Mouse (Mus musculus): ENCODE results near the gene Ccdc24.

Ccdc24 gene

DNA sequence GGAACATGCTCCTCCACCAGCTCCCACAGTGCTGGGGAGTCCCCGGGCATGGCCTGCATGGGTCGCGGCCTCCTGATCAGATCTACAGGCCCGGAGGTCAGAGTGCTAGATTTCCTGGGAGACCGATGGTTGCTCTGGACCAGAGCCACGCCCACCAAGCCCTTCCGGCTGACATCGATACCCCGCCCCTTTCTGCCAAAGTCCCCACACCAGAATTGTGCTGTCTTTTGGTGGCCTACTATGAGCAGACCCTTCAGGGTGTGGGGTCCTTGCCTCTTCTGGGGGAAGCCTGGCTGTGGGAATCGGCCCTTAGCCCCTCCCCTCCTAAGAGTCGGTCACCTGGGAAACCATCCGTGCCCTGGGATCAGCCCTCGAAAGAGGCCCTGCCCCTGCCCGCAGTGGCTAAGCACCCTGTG is at the start of gene Ccdc24:
Gene Ccdc24 (minus strand): TSS at position 87 of the 416 bp plus-strand sequence.
- DNase-seq (ENCODE audit: low read depth): no peak

DNA sequence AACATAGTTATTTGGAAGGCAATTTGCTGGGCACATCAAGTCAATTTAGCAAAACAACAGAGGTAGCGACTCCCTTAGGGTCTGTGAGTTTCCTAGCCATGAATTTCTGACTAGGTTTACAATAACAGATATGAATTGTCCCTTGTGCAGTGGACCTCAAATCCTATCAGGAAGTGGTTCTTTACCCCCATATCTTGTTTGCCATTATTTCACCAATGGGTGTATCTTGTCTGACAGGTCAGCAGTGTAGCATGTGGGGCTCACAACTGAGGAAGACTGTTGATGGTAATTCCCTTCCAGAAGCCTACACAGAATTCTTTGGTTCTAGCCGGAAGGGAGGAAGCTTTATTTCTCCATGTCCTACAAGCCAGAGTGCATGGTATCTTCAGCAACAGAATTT is 49.0 kb upstream of the Ccdc24 start:
- no peak for DNase-seq (ENCODE audit: low read depth)

DNA sequence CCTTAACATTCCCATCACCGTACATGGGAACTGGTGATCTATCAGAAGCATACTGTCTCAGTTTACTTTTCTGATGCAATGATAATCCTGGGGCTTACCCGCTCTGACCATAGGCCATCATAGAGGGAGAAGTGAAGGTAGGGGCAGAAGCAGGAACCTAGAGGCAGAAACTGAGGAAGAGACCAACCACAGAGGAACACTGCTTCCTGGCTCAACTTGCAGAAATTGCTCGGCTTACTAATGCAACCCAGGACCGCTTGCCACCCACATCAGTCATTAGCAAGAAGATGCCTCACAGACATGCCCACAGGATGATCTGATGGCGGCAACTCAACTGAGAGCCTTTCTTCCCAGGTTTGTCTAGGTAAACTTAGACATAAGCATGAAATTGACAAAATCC is 46.4 kb upstream of the Ccdc24 start:
- DNase-seq (ENCODE audit: low read depth): no peak

DNA sequence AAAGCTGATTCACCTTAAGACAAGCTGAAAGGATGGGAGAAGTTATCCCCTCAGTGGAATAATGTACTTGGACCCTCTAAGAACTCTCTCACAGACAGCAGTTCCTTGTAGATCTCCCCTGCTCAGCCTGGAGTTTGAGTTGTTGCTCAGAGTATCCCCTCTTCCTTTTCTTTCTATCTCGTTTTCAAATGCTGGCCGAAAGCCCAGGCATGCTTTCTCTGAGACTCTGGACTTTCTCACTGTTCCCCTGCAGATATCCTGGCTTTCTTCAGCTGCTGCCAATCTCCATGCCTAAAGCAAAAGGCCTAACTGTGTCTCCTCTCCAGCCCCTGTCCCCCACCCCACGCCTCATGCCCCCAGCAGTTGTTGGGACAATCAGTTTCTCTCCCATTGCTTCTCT is 45.9 kb upstream of the Ccdc24 start:
- no peak for DNase-seq (ENCODE audit: low read depth)

DNA sequence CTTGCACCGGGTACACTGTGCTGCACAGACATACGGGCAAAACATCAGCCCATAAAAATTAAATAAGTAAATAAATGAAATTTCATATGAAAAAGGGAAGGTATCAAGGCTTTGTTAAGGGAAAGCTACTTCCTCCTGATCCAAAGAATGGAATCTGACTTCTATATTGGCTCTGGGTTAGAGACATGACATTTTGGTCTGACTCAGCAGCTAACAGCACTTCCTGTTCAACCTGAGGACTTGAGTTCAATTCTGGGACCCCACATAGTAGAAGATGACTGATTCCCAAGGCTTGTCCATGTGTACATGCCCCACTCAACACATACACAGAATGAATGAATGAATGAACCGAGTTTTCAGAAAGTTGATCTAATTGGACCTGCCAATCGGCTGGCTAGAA is 45.5 kb upstream of the Ccdc24 start:
- no peak for DNase-seq (ENCODE audit: low read depth)

DNA sequence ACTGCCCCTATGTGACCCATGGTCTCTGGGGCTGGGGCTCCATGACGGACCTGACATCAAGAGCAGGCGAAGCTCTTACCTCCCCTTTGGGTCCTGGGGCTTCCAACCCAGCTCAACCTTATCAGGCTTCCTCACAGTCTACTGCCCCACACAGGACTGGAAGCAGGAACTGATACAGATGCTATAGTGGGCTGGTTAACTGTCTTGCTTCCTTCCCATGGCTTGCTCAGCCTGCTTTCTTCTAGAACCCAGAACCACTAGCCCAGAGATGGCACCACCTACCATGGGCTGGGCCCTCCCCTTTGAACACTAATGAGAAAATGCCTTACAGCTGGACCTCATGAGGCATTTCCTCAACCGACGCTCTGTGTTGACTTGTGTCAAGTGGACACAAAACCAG is 45.0 kb upstream of the Ccdc24 start:
- DNase-seq (ENCODE audit: low read depth): no peak

DNA sequence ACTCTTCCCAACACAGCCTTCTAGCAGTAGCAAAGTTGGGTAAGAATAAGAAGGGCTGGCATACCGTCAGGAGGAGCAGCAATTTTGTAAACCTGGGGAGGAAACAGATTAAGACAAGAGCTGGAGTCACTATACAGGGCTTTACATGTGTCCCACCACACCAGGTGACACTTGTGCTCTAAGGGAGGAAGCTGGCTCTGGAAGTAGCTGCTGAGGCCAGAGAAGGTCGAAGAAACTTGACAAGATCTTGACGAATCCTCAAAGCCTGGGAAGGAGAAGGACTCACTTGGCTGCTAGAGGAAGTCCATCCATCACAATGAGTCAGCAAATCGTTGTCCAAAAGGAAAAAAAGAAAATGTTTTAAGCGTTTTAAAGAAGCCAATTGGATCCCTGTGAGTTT is 44.0 kb upstream of the Ccdc24 start:
- no peak for DNase-seq (ENCODE audit: low read depth)

DNA sequence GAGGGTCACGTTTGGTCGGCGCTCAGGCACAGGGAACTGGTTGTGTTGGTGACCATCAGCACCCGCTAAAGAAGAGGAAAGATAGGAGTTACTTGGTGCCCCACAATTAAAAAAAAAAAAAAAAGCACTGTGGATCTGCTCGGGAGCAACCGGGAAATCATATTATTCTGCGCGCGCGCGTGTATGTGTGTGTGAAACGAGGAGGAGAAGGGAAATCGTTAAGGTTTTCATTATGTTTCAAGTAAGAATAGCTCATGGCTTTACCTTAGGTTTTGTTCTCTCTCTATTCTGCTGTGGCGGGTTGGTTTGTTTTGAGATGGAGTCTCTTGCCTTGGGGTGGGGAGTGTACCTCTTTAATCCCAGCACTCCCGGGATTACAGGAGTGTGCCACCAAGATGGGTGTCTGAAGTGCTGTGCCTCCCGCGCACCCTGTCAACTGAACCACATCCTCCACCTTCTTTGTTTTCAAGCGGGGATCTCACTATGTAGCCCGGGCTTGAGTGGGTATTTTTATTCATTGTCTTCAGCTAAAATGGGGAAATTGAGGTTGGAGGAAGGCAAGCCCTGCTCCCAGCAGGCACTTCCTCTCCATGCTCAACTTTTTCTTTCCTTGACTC is 43.2 kb upstream of the Ccdc24 start:
- DNase-seq (ENCODE audit: low read depth): no peak

DNA sequence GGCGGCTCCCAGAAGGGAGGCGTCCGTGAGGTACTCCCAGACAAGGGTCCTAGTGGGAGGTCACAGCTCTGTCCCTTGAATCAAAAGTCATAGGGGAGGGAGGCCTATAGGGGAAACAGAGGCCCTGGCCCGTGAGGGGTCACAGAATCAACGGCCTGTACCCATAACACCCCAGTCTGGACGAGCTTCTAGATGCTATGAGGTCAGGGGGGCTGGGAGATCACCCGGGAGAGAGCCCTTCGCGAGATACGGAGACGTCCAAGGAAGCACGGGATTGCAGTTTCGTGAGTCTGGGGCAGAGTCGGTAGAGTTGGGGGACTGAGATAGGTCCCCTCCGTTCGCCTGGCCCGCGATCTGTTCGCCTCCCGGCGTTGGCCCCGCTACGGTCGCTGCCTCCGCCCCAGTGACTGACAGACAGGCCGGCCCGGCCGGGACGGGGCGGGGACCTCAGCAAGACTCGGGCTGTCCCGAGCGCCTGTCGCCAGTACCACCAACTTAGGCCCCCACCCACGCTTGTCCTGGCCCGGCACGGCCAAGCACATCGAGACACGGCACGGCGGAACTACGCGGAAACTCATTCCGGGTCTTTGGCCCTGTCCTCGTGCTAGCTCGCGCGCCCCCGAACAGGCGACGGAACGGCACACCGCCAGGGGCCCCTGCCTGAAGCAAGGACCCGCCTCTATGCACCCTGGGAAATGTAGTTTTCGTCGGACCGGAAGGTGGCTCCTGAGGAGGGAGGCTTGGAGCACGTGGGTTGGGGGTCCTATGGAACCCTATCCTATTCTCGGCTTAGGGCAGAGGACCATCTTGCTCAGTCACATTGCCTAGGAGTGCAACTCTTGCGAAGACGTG is 42.5 kb upstream of the Ccdc24 start, which contains the start of gene Ipo13:
Gene Ipo13 (minus strand): TSS at position 409 of the 852 bp plus-strand sequence.
- DNase-seq (ENCODE audit: low read depth): peak; percentile 90

DNA sequence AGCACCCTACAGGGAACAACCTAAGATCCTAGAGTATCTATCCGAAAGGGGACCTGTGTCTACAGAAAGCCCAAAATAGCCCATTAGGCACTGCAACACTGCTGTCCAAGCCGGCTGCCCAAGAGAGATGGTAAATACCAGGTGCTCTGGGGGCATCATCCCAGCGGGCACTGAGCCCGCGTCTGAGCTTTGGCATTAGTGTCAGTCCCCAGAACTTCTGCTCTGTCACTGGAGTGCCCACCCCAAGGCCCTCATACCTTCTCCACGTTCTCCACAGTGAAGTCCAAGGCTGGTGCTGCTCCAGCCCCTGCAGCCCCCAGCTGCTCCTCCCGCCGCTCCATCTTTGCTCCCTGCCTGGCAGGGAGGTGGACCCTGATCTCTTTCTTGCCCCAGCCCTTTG is 41.7 kb upstream of the Ccdc24 start:
- DNase-seq (ENCODE audit: low read depth): no peak

DNA sequence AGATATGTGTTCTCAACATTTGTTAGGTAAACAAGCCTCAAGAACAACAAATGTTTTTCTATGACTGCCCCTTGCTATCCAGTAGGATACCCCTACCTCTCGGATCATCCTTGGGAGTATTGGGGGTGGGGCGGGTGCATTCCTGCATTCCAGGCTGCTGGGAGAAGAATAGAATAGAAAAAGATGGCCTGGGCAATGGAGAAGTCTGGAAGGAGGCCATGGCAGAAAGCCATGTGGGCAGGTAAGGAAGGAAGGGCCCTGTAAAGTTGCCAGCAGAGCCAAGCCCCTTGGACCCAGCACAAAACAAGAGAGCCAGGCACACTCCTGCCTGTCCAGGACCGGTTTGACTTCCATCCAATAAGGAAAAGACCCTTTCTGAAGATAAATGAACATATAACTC is 41.1 kb upstream of the Ccdc24 start:
- DNase-seq (ENCODE audit: low read depth): no peak

DNA sequence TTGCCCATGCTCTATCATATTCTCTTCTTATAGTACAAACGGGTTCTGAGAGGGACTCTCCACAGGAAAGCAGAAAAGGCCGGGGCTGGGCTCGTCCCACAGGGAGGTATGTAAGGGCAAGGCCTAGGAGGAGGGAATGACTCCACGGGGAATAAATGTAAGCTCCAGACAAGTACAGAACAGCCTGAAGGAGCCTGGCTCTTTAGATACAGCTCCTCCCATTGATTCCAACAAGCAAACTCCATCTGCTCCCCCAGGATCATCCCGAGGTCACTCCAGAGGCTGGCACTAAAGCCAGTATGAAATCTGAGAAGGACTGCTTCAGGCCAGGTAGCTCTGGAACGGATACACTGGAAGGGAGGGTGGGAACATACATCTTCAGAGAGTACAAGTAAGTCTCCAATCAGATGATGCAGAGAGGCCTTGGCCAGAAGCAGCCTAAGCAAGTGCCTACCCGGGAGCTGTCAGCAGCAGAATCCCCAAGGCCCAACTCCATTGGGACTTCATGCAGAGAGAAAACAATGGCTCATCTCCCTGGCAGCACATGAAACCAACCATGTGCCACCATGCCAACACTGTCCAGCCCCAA is 40.4 kb upstream of the Ccdc24 start:
- no peak for DNase-seq (ENCODE audit: low read depth)

DNA sequence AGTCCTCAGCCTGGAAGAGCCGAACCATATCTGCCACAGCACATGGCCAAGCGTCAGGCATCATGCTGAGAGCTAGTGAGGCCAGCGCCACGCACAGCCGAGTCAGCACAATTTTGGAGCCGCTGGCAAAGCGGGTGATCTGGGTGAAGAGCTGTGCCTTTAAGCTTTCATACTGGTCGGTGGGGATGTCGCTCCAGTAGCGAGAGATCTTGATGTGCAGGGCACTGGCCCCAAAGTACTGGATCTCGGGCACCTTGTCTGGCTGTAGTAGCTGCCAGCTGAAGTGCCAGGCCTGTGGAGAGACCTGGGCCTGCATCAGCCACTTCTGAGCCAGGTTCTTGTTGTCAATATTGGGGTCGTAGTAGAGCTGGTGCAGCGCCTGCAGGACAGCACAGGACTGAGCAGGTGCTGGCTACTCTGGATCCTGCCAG is 39.8 kb upstream of the Ccdc24 start:
- no peak for DNase-seq (ENCODE audit: low read depth)

DNA sequence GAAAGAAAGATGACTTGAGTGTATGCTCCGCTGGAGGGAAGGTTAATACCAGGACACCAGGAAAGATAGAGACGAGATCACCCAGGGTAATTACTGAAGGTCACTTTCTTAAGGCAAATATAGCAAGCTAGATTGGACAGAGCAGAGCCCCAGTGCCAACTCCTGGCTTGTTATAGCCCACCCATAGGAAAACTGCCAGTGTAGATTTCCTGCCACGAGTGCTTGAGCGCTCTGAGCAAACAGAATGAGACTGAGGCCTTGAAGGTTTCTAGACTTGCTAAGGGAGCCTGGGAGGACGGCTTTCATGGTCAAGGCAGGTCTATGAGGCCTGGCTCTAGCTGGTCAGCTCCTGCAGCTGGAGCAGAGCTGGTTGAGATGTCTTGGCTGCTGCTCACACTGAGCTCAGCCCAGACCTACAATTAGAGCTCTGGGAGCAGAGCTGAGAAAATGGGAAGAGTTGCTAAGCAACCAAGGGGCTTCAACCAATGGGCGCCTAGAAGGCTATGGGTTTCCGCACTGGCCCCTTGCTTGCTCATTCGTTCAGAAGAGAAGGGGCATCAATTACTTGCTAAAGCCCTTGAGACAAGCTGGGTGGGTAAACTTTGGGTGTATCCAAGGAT is 36.6 kb upstream of the Ccdc24 start:
- no peak for DNase-seq (ENCODE audit: low read depth)

DNA sequence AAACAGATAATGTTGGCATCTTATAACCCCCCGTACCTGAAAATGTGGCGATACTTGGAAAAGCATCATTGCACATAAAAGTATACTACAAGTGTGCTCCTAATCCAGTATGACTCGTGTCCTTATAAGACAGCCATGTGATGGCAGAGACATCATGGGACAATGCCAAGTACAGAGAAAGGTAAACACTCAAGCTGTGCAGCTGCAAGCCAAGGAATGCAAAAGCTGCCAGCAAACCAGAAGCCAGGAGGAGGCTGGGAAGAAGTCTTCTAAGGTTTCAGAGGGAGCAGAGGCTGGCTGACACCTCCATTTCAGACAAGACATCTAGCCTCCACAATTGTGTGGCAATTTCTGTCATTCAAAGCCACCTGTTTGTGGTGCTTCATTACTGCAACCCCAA is 33.8 kb upstream of the Ccdc24 start:
- DNase-seq (ENCODE audit: low read depth): no peak

DNA sequence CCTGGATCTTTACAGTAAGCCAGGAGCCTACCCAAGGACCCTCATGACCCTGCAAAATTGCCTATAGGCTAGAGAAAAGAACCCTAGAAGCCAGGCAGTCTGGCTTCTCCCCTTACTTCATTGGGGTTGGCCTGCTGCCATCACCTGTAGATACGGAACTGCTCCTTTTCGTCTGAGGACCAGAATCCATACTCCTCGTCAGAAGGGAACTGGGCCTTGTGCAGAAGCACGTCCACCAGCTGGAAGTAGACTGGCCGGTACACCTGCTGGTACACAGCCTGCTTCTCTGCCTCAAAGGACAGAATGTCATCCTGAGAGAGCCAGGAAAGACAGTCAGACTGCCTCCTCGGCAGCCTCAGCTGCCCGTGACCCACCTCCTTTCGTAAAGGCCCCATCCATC is 32.4 kb upstream of the Ccdc24 start:
- DNase-seq (ENCODE audit: low read depth): no peak

DNA sequence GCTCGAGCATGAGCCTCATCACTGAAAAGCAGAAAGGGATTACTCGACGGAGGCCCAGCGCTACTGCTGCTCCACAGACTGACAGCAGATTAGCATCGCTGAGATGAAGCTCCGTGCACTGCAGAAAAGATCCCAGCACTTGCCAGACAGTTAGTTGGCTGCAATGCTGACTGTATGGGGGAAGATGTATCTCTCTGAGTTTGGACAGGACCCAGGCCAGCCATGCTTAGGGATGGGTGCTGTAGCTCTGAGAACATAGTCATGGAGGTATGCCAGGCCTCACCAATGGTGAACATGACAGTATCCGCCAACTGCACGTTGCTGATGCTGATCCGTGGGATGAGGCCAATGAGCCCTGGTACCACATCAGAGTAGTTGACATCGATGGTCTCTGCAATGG is 31.7 kb upstream of the Ccdc24 start:
- DNase-seq (ENCODE audit: low read depth): no peak

DNA sequence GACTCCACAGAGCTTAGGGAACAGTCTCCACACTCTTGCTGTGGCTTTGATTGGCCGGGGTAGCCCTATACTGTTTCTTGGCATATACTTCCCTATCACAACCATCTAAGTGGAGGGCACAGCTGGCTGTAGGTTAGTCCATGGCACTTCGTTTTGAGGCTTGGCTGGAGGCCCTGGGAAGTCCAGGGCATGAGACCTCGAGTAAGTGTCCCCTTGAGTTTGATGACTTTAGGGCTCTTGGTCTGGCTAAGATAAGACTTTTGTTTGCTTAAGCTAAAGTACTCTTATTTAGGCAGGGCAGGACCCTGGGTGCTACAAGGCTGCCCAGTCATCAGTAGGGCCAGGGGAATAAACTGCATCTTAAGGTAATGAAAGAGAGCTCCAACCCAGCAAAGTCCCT is 25.8 kb upstream of the Ccdc24 start:
- DNase-seq (ENCODE audit: low read depth): no peak

DNA sequence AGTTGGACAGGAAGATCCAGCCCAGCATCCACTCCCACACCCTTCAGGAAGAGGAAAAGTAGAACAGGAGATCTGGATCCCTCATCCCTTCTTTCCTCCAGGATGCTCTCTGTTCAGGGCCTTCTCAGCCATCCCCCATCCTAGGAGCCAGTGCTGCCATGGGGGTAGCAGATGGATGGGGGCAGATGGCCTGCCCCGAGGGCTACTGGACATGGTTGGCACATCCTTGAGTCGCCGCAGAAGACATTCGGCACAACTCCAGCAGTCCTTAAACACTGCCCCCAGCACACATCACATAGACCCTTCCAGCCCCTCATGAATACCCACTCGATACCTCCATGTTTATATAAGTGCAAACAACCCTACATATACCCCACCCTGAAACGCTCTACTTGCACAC is 23.7 kb upstream of the Ccdc24 start:
- DNase-seq (ENCODE audit: low read depth): no peak

DNA sequence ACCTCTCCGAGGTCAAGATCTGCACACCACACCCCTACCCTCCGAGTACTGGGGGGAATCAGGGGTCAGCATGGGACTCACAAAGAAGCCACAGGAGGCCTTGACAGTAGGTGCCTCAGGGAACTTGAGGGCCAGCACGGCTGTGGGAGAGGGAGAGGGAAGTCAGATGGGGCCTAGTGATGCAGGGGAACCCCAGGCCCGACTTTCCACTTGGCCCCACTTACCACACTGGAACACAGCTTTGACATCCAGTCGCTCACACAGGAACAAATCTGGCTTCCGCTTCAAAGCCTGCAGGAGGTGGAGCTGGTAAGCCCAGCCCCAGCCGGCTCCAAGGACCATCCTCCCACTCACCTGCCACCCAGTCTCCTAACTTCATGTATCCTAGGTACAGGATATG is 23.0 kb upstream of the Ccdc24 start:
- DNase-seq (ENCODE audit: low read depth): no peak

DNA sequence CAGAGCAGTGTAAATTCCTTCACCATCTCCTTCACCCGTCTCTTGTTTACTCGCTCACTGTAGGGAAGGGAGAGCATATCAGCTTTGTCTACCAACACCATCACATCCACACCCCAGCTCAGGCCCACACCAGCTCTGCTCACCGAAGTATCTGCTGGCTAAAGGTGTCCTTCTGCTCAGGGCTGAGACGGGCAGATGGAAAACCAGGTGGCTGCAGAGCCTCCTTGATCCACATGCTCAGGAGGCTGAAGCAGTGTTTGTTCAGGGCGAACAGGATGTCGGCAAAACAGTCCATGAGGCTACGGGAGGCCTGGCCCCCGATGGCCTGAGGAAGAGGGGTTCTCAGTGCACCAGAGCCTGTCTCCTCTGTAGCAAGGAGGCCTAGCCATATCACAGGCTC is 22.2 kb upstream of the Ccdc24 start:
- DNase-seq (ENCODE audit: low read depth): no peak

DNA sequence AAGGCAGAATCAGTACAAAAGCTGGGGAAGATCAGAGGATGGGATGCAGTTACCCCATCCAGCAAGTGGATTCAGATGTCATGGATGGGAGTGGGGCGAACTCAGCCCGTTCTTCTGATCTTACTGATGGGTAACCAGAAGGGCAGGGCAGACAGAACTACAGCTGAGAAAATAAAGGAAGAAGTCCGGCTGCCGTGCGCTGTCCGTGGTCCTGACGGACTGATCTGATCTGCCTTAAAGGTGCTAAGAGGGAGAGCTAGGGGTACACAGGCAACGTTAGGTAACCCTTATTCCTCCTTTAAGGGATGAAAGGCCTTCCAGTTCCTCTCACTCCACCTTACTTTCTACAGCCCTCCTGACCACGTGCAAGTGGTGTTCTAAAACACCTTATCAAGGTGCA is 21.0 kb upstream of the Ccdc24 start:
- peak; percentile 61 for DNase-seq (ENCODE audit: low read depth)

DNA sequence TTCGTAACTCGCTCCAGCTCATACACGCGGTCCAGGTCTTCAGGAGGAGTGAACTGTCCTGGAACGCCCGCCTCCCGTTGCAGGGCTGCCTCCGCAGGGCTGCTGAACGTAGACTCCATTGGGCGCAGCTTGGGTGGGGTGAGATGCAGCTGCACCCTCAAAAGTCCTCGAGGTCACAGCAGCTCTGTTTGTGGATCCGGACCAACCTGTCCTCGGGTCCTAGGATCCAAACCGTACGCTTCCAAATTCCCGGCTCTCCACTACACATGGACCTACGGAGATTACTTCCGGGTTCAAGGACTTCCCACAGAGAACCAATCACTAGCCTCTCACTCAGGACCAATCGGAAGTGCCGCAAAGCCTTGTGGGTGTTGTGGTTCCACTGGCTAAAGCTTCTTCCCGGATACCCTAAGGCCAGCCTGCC is 19.4 kb upstream of the Ccdc24 start, which contains the start of gene Dph2:
Gene Dph2 (minus strand): TSS at position 295 of the 424 bp plus-strand sequence.
- DNase-seq (ENCODE audit: low read depth): peak; percentile 78
